Mouse (Mus musculus): ENCODE data around the gene Esr1. TPM values are rescaled to one million over a fixed set of nuclear protein-coding genes. Genes with fewer than 3 reads are reported as not detected.

Esr1 gene
- total RNA-seq, 2 experiments from 2014 or later = 0.41 to 0.52 TPM

- peak; percentile 62 for DNase-seq
Measured at GRCm38 (mm10) chr10:4620596-4621504, 9.5 kb downstream of the Esr1 start.

- DNase-seq = no peak
Measured at GRCm38 (mm10) chr10:4621505-4621815, 10.1 kb downstream of the Esr1 start.

DNA sequence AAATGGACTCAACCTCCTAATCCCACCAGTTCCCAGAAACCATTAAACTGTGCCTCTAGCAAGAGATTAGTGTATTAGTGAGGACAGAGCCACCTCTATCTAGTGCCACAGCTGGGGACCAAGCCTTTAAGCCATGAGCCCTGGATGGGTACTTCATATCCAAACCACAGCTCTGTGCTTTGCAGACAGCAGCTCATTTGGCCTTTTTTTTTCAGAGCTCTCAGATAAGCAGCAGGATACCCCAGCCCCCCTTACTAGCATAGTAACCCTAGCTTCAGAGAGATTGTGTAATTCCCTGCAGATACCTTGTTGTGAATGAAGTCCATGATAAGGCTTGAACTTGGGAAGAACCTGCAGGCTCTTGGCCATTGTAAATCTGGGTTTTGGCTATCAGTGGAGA, 11.9 kb downstream of the Esr1 start:
- no peak for DNase-seq

GRCm38 (mm10) chr10:4624581-4624980, 13.2 kb downstream of the Esr1 start:
- DNase-seq = no peak

DNA sequence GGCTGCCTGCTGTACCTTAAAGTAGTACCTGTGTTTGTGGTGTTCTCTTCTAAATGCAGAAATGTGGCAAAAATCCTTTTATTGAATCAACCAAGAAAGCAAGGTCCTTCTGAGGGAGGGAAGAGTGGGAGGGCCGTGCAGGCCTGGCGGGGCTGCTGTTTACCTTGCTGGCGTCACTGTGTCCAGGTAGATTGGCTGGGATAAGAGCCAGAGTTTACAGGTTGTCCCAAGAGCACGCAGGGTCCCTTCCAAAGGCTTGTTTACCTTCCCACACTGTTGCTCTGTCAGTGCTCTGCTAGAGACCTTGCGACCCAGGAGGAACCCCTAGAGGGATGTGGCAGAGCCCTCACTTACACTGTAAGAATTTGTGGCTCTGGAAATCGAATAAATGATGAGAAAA, 13.9 kb downstream of the Esr1 start:
- DNase-seq = no peak

GRCm38 (mm10) chr10:4626432-4626831, 15.0 kb downstream of the Esr1 start:
- DNase-seq = no peak

DNA sequence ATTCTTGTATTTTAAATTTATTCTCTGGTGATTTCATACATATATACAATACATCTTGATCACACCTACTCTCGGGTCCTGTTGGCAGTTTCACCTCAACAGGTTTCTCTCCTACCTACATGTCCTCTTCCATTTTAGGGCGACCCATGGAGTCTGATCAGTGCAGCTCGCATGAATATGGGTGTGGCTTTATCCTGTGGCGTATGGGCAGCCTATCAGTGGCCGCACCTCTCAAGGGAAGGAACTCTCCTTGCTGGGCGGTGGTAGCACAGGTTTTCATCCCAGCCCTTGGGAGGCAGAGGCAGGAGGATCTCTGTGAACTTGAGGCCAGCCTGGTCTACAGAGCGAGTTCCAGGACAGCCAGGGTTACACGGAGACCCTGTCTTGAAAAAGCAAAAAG, 15.6 kb downstream of the Esr1 start:
- no peak for DNase-seq

DNA sequence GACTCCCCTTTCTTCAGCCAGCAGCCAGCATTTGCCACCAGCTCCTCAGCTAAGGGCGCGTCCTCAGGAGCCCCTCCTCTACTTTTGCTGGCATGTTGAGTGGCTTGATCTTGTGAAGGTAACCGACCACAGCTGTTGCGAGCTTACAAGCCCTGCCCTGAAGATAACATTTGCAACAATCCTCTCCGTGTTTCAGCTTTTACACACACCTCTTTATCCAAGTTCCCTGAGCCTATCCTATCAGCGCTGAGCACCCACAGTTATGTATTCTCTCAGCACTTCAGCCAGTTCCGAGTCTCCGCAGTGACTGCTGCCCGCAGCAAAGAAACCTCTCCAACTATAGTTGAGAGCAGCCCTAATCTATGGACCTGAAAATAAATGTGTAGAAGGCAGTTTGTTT, 16.0 kb downstream of the Esr1 start:
- DNase-seq = no peak

GRCm38 (mm10) chr10:4629314-4629713, 17.9 kb downstream of the Esr1 start:
- no peak for DNase-seq

- DNase-seq = no peak
Measured at GRCm38 (mm10) chr10:4632211-4632704, 20.9 kb downstream of the Esr1 start.

- DNase-seq = no peak
Measured at GRCm38 (mm10) chr10:4633287-4634030, 22.1 kb downstream of the Esr1 start.

- no peak for DNase-seq
Measured at GRCm38 (mm10) chr10:4635740-4636139, 24.3 kb downstream of the Esr1 start.

DNA sequence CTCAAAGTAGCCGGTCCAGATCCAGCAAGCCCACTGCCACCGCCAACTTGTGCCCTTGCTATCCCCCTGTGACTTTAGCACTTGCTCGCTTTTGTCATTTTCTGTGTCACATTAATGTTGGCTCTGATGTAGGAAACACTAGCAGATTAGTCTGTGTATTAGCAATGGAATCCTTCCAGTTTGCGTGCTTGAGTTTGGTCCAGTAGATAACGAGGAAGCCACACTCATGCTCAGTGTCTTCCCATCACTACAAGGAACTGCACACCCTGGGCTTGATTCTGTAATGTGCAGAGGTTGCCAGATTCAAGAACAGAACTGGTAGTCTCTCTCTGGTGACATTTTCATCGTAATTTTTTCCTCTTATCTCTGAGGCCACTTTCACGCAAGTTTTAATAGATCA, 34.7 kb downstream of the Esr1 start:
- DNase-seq = peak; percentile 16

GRCm38 (mm10) chr10:4646851-4647250, 35.5 kb downstream of the Esr1 start:
- DNase-seq = no peak

DNA sequence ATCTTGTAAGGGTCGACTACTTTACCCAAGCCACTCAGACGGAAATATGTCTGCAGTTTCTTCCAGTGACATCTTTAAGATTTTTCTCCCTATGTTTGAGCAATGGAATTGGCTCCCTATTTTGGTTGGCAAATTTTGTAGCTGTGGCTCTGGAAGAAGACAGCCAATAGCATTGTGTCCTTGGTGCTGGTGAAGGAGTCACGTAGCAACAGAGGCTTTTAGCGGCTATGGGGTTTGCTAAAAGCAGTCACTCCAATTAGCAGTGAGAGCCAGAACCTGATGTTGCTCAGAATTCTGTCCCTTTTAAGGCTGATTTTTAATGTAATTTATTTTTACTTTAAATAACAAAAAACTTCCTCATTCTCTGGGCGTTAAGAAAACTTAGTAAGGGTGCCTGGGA, 54.0 kb downstream of the Esr1 start:
- DNase-seq = no peak

- DNase-seq = no peak
Measured at GRCm38 (mm10) chr10:4667006-4667405, 55.6 kb downstream of the Esr1 start.

- no peak for DNase-seq
Measured at GRCm38 (mm10) chr10:4670053-4670452, 58.7 kb downstream of the Esr1 start.

GRCm38 (mm10) chr10:4671876-4672275, 60.5 kb downstream of the Esr1 start:
- no peak for DNase-seq

DNA sequence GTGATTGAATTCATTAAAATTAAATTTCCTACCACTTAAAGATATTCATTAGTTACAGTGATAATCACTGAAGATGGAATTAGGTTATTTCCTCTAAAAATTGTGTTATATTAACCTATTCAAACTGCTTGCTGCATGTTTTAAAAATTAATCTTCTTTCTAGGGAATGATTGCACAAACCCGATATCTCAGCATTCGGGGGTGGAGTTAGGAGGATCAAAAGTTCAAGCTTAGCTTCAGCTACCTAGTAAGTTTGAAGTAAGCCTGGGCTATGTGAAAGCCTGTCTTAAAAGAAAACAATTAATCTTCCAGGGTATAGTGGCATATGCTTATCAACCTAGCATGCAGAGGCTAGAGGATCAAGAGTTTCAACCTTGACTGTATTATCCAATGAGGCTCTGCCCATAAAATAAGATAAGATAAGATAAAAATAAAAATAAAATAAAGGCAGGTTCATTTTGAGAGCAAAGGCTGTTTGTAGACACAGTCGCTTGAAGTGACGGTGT, 62.0 kb downstream of the Esr1 start:
- DNase-seq = no peak

GRCm38 (mm10) chr10:4674983-4675592, 63.7 kb downstream of the Esr1 start:
- DNase-seq = peak; percentile 47

DNA sequence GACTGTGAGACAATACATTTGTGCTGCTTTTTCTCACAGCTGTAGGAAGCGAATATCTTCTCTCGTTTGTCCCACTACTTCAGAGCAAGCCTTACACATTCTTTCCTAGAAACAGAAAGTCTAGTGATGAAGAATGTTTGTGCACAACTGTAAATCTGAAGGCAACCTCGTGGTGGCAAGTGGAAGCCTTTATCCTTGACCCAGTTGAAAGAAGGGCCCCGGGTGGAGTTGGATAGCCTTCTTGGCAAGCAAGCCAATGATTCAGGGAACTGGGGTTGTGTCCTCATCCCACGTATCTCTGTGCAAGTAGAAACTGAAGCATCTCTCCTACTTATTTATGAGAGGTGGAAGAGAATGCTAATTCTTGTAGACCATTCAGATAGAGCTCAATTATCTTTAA, 71.7 kb downstream of the Esr1 start:
- no peak for DNase-seq

- DNase-seq = no peak
Measured at GRCm38 (mm10) chr10:4683711-4684265, 72.4 kb downstream of the Esr1 start.

Data from heart, postnatal 4 days (tissue).